Mouse (Mus musculus) mouse embryonic stem cell (cell line): ENCODE measurements around the gene Pla2g4a.

Experiments used
- in situ Hi-C, 2 experiments: fragments of 300-500 bp; cut with MboI; formaldehyde crosslinking; loops; 1 replicate in 1 of 2; 3 replicates in 1 of 2; pipeline ENCODE4 v1.14.3; 2019 to 2020; ENCODE audit warnings: low sequenced_read_pairs in 2 of 2, low pct_unique_long_range_greater_than_20kb in 1 of 2, mixed read lengths in 1 of 2; ENCODE audit not compliant: unreplicated experiment in 1 of 2

Pla2g4a gene

GRCm38 (mm10) chr1:149866202-149866601, 94.9 kb downstream of the Pla2g4a start:
- in situ Hi-C loops = no loop called here

GRCm38 (mm10) chr1:149862801-149863200, 98.3 kb downstream of the Pla2g4a start:
- in situ Hi-C loops = no loop called here

- in situ Hi-C loops = no loop called here
Measured at GRCm38 (mm10) chr1:149862181-149862580, 98.9 kb downstream of the Pla2g4a start.

GRCm38 (mm10) chr1:149861543-149861942, 99.5 kb downstream of the Pla2g4a start:
- in situ Hi-C loops = no loop called here

- in situ Hi-C loops = loop anchor here in 1 of 2 experiments (10.0 kb wide), 1 partner anchor 396 kb away; no protein-coding TSS in a partner anchor
Measured at GRCm38 (mm10) chr1:149858734-149859133, 102.4 kb downstream of the Pla2g4a start.

GRCm38 (mm10) chr1:149856720-149857119, 104.4 kb downstream of the Pla2g4a start:
- in situ Hi-C loops = loop anchor here in 1 of 2 experiments (10.0 kb wide), 1 partner anchor 398 kb away; no protein-coding TSS in a partner anchor

GRCm38 (mm10) chr1:149855581-149855980, 105.5 kb downstream of the Pla2g4a start:
- in situ Hi-C loops = loop anchor here in 1 of 2 experiments (10.0 kb wide), 1 partner anchor 399 kb away; no protein-coding TSS in a partner anchor

GRCm38 (mm10) chr1:149854867-149855266, 106.2 kb downstream of the Pla2g4a start:
- in situ Hi-C loops = loop anchor here (5.0 to 10.0 kb wide), 2 partner anchors 400 to 407 kb away; no protein-coding TSS in a partner anchor

GRCm38 (mm10) chr1:149846655-149847054, 114.4 kb downstream of the Pla2g4a start:
- in situ Hi-C loops = no loop called here

- in situ Hi-C loops = no loop called here
Measured at GRCm38 (mm10) chr1:149841845-149842244, 119.2 kb downstream of the Pla2g4a start.

GRCm38 (mm10) chr1:149840961-149841416, 120.1 kb downstream of the Pla2g4a start:
- in situ Hi-C loops = no loop called here

GRCm38 (mm10) chr1:149840312-149840930, 120.7 kb downstream of the Pla2g4a start:
- in situ Hi-C loops = no loop called here

- in situ Hi-C loops = no loop called here
Measured at GRCm38 (mm10) chr1:149836496-149836895, 124.6 kb downstream of the Pla2g4a start.

- in situ Hi-C loops = no loop called here
Measured at GRCm38 (mm10) chr1:149833876-149834275, 127.2 kb downstream of the Pla2g4a start.

- in situ Hi-C loops = no loop called here
Measured at GRCm38 (mm10) chr1:149832952-149833351, 128.1 kb downstream of the Pla2g4a start.

GRCm38 (mm10) chr1:149832514-149832913, 128.6 kb downstream of the Pla2g4a start:
- in situ Hi-C loops = no loop called here

- in situ Hi-C loops = no loop called here
Measured at GRCm38 (mm10) chr1:149831100-149831499, 130.0 kb downstream of the Pla2g4a start.

GRCm38 (mm10) chr1:149813616-149814345, 147.3 kb downstream of the Pla2g4a start:
- in situ Hi-C loops = no loop called here

- in situ Hi-C loops = no loop called here
Measured at GRCm38 (mm10) chr1:149809527-149809926, 151.6 kb downstream of the Pla2g4a start.
